ENCODE assay signal across 10 mouse cellular contexts in genomic region chr8:114941644-114942043, GRCm38 (mm10).
"Had no signal": no experiment of that assay in that cellular context is flagged by ENCODE, and none has a peak within 500 bp of the region (broad histone marks: within the 10 kb centered on the region; RNA-seq: fewer than 3 reads in every experiment).

No protein-coding gene starts in this region.

- DNase-seq: kidney, postnatal 25 days; layer of hippocampus, adult 9-11 months; liver; lung, adult 18-20 months; lung, postnatal 14 days; lung, postnatal 4 days; thymus, adult 18-20 months; thymus, postnatal 36 days had no signal

- ATAC-seq: liver, embryonic 12.5 days; midbrain, embryonic 15.5 days had no signal
